Mouse (Mus musculus) embryonic facial prominence, embryonic 15.5 days (tissue): ENCODE data around the gene Cabp4. TPM values are rescaled to one million over a fixed set of nuclear protein-coding genes. Genes with fewer than 3 reads are reported as not detected.

Experiments used
- ATAC-seq: fragments of 200-750 bp; cut with Nextera tagmentation; 2 replicates; pipeline ENCODE4 v1.8.0; 2017; ENCODE audit warnings: low read depth, moderate TSS enrichment; ENCODE audit not compliant: insufficient number of reproducible peaks, low FRiP score, low TSS enrichment
- H3K27ac ChIP-seq: fragments of 300-500 bp; sonication (generic); replicated peaks from 2 replicates; pipeline ENCODE4 v1.5.1; 2015; ENCODE audit warnings: mild to moderate bottlenecking, inconsistent platforms
- H3K27me3 ChIP-seq: fragments of 300-500 bp; sonication (generic); 2 replicates; pipeline ENCODE4 v1.6.1; 2015; ENCODE audit warnings: inconsistent platforms
- H3K36me3 ChIP-seq: fragments of 300-500 bp; sonication (generic); 2 replicates; pipeline ENCODE4 v1.6.1; 2015; ENCODE audit warnings: mild to moderate bottlenecking, inconsistent platforms
- H3K4me1 ChIP-seq: fragments of 300-500 bp; sonication (generic); 2 replicates; pipeline ENCODE4 v1.6.1; 2015; ENCODE audit warnings: inconsistent platforms
- H3K4me2 ChIP-seq: fragments of 300-500 bp; sonication (generic); replicated peaks from 2 replicates; pipeline ENCODE4 v1.6.1; 2015; ENCODE audit warnings: mild to moderate bottlenecking, inconsistent platforms
- H3K4me3 ChIP-seq: fragments of 300-500 bp; sonication (generic); replicated peaks from 2 replicates; pipeline ENCODE4 v1.5.1; 2015; ENCODE audit warnings: mild to moderate bottlenecking, inconsistent platforms
- H3K9ac ChIP-seq: fragments of 300-500 bp; sonication (generic); 2 replicates; pipeline ENCODE4 v1.6.1; 2015; ENCODE audit warnings: inconsistent platforms
- H3K9me3 ChIP-seq: fragments of 300-500 bp; sonication (generic); replicated peaks from 2 replicates; pipeline ENCODE4 v1.6.1; 2016; ENCODE audit warnings: inconsistent platforms
- WGBS: fragments of 180-500 bp; shearing (Covaris S2); methylation state at CpG from one replicate; pipeline ENCODE4 v1.1.7; 2015; 5-methylcytosine and 5-hydroxymethylcytosine counted together
- polyA plus RNA-seq: library from polyadenylated mRNA; unstranded; fragments of >200 nt; fragmentation: Nextera tagmentation; extraction: Ambion mirVana; gene quantifications from 2 replicates; pipeline ENCODE4 v1.2.1, GENCODE M21; 2015

Cabp4 gene
- polyA plus RNA-seq, 1 experiment from 2014 or later, result 0.31 TPM

GRCm38 (mm10) chr19:4162646-4163542 lies 19.1 kb upstream of the Cabp4 start, which contains the start of gene Rps6kb2:
Rps6kb2 (minus strand) TSS chr19:4163354.
- 7% methylated on average over 42 of the region's 42 CpGs for WGBS

GRCm38 (mm10) chr19:4159049-4159448 lies 15.2 kb upstream of the Cabp4 start:
- H3K4me1 ChIP-seq, result peaks cover 12% of the 10 kb centered on the region
- no peak overlapping the region for H3K4me2 ChIP-seq
- WGBS, result 97% methylated on average over 8 of the region's 8 CpGs
- H3K27me3 ChIP-seq, result no peaks in the 10 kb centered on the region
- no peak overlapping the region for H3K9ac ChIP-seq
- no peaks in the 10 kb centered on the region for H3K9me3 ChIP-seq
- no peak for ATAC-seq
- H3K36me3 ChIP-seq, result peaks cover 61% of the 10 kb centered on the region
- no peak overlapping the region for H3K27ac ChIP-seq
- H3K4me3 ChIP-seq, result no peak overlapping the region

More at GRCm38 (mm10) chr19:4162646-4163542, 19.1 kb upstream of the Cabp4 start, which contains the start of gene Rps6kb2:
- ATAC-seq, result peak; percentile 84
- Histone ChIP-seq H3K36me3 (peaks cover 37% of the 10 kb centered on the region), H3K27ac (peak within 1 kb of the TSS; percentile 70), H3K4me3 (peak within 1 kb of the TSS; percentile 77), H3K9ac (peak within 1 kb of the TSS; percentile 66), H3K27me3 (no peaks in the 10 kb centered on the region), H3K4me2 (peak within 1 kb of the TSS; percentile 88), H3K9me3 (no peaks in the 10 kb centered on the region), H3K4me1 (peaks cover 12% of the 10 kb centered on the region)

GRCm38 (mm10) chr19:4156771-4157170 lies 12.9 kb upstream of the Cabp4 start:
- Histone ChIP-seq H3K4me1 (no peaks in the 10 kb centered on the region), H3K27me3 (no peaks in the 10 kb centered on the region), H3K36me3 (peaks cover 79% of the 10 kb centered on the region), H3K4me2 (no peak overlapping the region), H3K4me3 (no peak overlapping the region), H3K9me3 (no peaks in the 10 kb centered on the region), H3K9ac (no peak overlapping the region), H3K27ac (no peak overlapping the region)
- no peak for ATAC-seq
- 88% methylated on average over 12 of the region's 12 CpGs for WGBS

- WGBS, result 67% methylated on average over 20 of the region's 20 CpGs
Measured at GRCm38 (mm10) chr19:4156073-4156579, 12.3 kb upstream of the Cabp4 start.

GRCm38 (mm10) chr19:4155223-4156072 lies 11.6 kb upstream of the Cabp4 start:
- H3K27ac ChIP-seq, result no peak overlapping the region
- H3K36me3 ChIP-seq, result peaks cover 77% of the 10 kb centered on the region
- H3K4me2 ChIP-seq, result no peak overlapping the region
- ATAC-seq, result no peak
- no peak overlapping the region for H3K9ac ChIP-seq
- H3K4me3 ChIP-seq, result no peak overlapping the region
- H3K27me3 ChIP-seq, result no peaks in the 10 kb centered on the region
- H3K4me1 ChIP-seq, result no peaks in the 10 kb centered on the region
- WGBS, result 65% methylated on average over 6 of the region's 6 CpGs
- no peaks in the 10 kb centered on the region for H3K9me3 ChIP-seq

More at GRCm38 (mm10) chr19:4156073-4156579, 12.3 kb upstream of the Cabp4 start:
- Histone ChIP-seq H3K4me1 (no peaks in the 10 kb centered on the region), H3K27ac (no peak overlapping the region), H3K27me3 (no peaks in the 10 kb centered on the region), H3K9me3 (no peaks in the 10 kb centered on the region), H3K36me3 (peaks cover 77% of the 10 kb centered on the region), H3K4me2 (no peak overlapping the region), H3K9ac (no peak overlapping the region), H3K4me3 (no peak overlapping the region)
- no peak for ATAC-seq

GRCm38 (mm10) chr19:4154437-4155222 lies 10.8 kb upstream of the Cabp4 start:
- Histone ChIP-seq H3K27me3 (no peaks in the 10 kb centered on the region), H3K4me3 (no peak overlapping the region), H3K36me3 (peaks cover 78% of the 10 kb centered on the region), H3K4me1 (peaks cover 7% of the 10 kb centered on the region), H3K9ac (no peak overlapping the region), H3K9me3 (no peaks in the 10 kb centered on the region), H3K27ac (no peak overlapping the region), H3K4me2 (no peak overlapping the region)
- 70% methylated on average over 13 of the region's 13 CpGs for WGBS
- no peak for ATAC-seq

DNA sequence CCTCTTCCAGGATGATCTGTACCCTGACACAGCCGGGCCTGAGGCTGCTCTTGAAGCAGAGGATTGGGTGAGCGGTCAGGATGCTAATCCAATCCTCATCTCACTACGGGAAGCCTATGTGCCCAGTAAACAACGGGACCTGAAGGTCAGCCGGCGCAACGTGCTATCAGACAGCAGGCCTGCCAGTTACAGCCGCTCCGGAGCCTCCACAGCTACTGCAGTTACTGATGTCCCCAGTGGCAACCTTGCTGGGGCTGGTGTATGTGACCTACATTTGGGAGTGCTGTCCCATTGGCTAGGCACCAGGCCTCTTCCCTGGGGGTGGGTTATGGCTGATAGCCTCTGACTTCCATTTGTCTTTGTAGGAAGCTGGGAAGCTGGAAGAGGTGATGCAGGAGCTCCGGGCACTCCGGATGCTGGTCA lies 9.4 kb upstream of the Cabp4 start, which contains the start of gene Ptprcap:
Gene Ptprcap (plus strand): TSS at position 373 of the 423 bp plus-strand sequence.
- whole genome bisulfite sequencing, result 74% methylated on average over 11 of the region's 11 CpGs

DNA sequence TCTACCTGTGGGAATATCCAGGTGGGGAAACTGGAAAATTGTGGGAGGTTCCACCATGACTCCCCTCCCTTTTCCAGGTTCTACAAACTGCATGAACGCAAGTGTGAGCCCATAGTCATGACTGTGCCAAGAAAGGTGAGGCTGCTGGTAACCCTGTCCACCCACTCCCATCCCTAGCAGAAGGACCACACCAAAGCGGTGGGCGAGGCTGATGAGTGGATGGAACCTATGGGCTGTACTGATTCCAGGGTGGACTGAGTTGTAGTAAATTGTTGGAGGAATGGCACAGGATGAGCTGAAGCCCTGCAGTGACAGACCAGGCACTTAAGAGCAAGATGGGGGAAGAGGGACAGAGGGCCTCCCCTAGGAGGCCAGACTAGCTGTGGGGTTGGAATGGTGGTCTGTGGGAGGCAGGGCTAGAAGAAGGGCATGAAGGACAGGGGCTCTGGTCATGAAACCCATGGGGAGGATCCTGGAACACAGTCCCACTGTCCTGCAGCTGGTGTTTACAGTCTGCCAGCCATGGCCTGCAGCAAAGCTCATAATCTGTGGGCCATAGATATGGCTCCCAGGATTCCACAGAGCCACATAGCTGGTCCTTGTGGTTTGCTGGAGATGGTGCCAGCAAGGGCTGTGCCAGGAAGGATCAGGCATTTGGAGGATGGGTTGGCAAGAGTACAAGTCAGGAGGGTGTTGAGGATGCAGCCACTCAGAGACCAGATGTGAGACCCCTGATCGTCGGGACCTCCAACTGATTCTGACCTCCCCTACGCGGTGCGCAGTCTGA lies 8.8 kb upstream of the Cabp4 start:
- no peak overlapping the region for H3K9ac ChIP-seq
- no peaks in the 10 kb centered on the region for H3K9me3 ChIP-seq

More for the DNA sequence above, 9.4 kb upstream of the Cabp4 start, which contains the start of gene Ptprcap:
- Histone ChIP-seq H3K27ac (no peak within 1 kb of the TSS), H3K36me3 (peaks cover 64% of the 10 kb centered on the region), H3K9ac (no peak within 1 kb of the TSS), H3K27me3 (no peaks in the 10 kb centered on the region), H3K4me1 (peaks cover 16% of the 10 kb centered on the region), H3K9me3 (no peaks in the 10 kb centered on the region), H3K4me3 (no peak within 1 kb of the TSS), H3K4me2 (no peak within 1 kb of the TSS)
- ATAC-seq, result no peak

GRCm38 (mm10) chr19:4151898-4152297 lies 8.1 kb upstream of the Cabp4 start:
- peaks cover 50% of the 10 kb centered on the region for H3K36me3 ChIP-seq
- WGBS, result 87% methylated on average over 5 of the region's 5 CpGs

More for the DNA sequence above, 8.8 kb upstream of the Cabp4 start:
- 86% methylated on average over 8 of the region's 8 CpGs for WGBS
- H3K4me2 ChIP-seq, result no peak overlapping the region
- H3K36me3 ChIP-seq, result peaks cover 58% of the 10 kb centered on the region
- H3K4me1 ChIP-seq, result peaks cover 22% of the 10 kb centered on the region
- no peak for ATAC-seq
- H3K27me3 ChIP-seq, result no peaks in the 10 kb centered on the region
- H3K4me3 ChIP-seq, result no peak overlapping the region
- H3K27ac ChIP-seq, result no peak overlapping the region

DNA sequence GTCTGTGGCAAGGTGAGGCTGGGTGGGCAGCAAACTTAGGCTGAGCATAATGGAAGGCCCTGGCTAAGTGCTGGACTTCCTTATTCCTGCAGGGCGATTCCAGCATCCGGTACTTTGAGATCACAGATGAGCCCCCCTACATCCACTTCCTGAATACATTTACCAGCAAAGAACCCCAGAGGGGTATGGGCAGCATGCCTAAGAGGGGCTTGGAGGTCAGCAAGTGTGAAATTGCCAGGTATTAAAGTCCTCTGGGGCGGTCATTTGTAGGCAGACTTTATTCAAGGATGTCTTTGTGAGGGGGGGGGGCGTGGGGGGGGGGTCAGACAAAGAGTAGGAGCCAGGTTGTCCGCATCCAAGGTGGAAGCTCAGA lies 7.6 kb upstream of the Cabp4 start:
- Histone ChIP-seq H3K4me3 (no peak overlapping the region), H3K27me3 (no peaks in the 10 kb centered on the region), H3K27ac (no peak overlapping the region), H3K4me2 (no peak overlapping the region), H3K9ac (no peak overlapping the region), H3K9me3 (no peaks in the 10 kb centered on the region), H3K36me3 (peaks cover 46% of the 10 kb centered on the region), H3K4me1 (peaks cover 22% of the 10 kb centered on the region)
- 72% methylated on average over 5 of the region's 5 CpGs for WGBS
- no peak for ATAC-seq

More at GRCm38 (mm10) chr19:4151898-4152297, 8.1 kb upstream of the Cabp4 start:
- Histone ChIP-seq H3K9ac (no peak overlapping the region), H3K27ac (no peak overlapping the region), H3K27me3 (no peaks in the 10 kb centered on the region), H3K4me2 (no peak overlapping the region), H3K4me1 (peaks cover 22% of the 10 kb centered on the region), H3K4me3 (no peak overlapping the region), H3K9me3 (no peaks in the 10 kb centered on the region)
- no peak for ATAC-seq
